Mouse (Mus musculus): ENCODE results near the gene Adcy4. TPM values are rescaled to one million over a fixed set of nuclear protein-coding genes. Genes with fewer than 3 reads are reported as not detected.
A peak's percentile ranks its signal among the peaks of the same experiment; 100 is the strongest.
"Not testable (repeated sequence)": the region's sequence is repeated elsewhere in the genome, so short reads cannot be mapped to it uniquely, and the experiment has no call there.

The Adcy4 gene
- total and polyA plus RNA-seq, 3 experiments: 0.05 to 0.16 TPM; not detected in 1

DNA sequence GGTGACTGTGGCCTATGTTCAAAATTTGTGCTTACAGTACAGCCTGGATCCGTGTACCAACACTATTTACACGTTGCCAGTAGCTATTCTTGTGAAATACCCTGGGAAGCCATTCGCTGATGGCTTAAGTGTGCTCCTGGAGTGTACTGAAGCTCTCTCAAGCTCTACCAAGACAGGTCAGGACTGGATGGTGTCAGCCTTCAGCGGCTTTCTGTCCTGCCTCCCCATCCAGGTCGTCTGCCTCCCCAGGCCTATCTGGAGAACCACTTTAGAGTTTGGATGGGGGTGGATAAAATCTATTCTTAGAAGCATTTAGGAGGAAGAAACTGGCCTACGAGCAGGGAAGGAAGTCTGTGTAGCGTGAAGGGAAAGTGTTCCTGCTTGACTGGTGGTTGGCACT, 20.7 kb downstream of the Adcy4 start:
- ATAC-seq (ENCODE audit: extremely low read depth, insufficient number of reproducible peaks, low FRiP score, poor library complexity, severe bottlenecking) (no peak), DNase-seq (ENCODE audit: low spot score) (no peak)
- peaks cover 7% of the 10 kb centered on the region; the same call in 1 of the 2 replicates for H3K27me3 ChIP-seq (ENCODE audit: insufficient read depth, low read length)
- H3K9me3 ChIP-seq (replicated peaks): peaks cover 9% of the 10 kb centered on the region
- peaks cover 7% of the 10 kb centered on the region for H3K36me3 ChIP-seq (replicated peaks)
- H3K4me3 ChIP-seq (ENCODE audit: low read depth, low read length): no peak overlapping the region
- TF ChIP-seq POLR2AphosphoS5 (IDR thresholded peaks at IDR 0.05; ENCODE audit: insufficient replicate concordance, low read depth, low read length) (no peak), GATA1 (IDR thresholded peaks at IDR 0.05; ENCODE audit: borderline replicate concordance, low read length) (no peak), GATA2 (IDR thresholded peaks at IDR 0.05; ENCODE audit: borderline replicate concordance, low read depth, low read length) (no peak), CTCF (IDR thresholded peaks at IDR 0.05; ENCODE audit: low read depth, low read length) (no peak), TAL1 (conservative IDR thresholded peaks at IDR 0.05; ENCODE audit: low read depth, low read length) (no peak)
- H3K4me1 ChIP-seq (ENCODE audit: insufficient read depth, low read depth, low read length): peaks cover 67% of the 10 kb centered on the region

- ATAC-seq (ENCODE audit: extremely low read depth, insufficient number of reproducible peaks, low FRiP score, poor library complexity, severe bottlenecking) (no peak), DNase-seq (ENCODE audit: low spot score) (no peak)
- Histone ChIP-seq H3K36me3 (replicated peaks) (peaks cover 14% of the 10 kb centered on the region), H3K4me1 (ENCODE audit: insufficient read depth, low read depth, low read length) (peaks cover 63% of the 10 kb centered on the region), H3K4me3 (ENCODE audit: low read depth, low read length) (0 out of 2 replicates have a peak overlapping the region, but pooled peaks have one; percentile 9), H3K9me3 (replicated peaks) (peaks cover 3% of the 10 kb centered on the region; the same call in 1 of the 2 replicates), H3K27me3 (ENCODE audit: insufficient read depth, low read length) (peaks cover 7% of the 10 kb centered on the region; the same call in 1 of the 2 replicates)
- TF ChIP-seq CTCF (IDR thresholded peaks at IDR 0.05; ENCODE audit: low read depth, low read length) (no peak), TAL1 (conservative IDR thresholded peaks at IDR 0.05; ENCODE audit: low read depth, low read length) (no peak), GATA1 (IDR thresholded peaks at IDR 0.05; ENCODE audit: borderline replicate concordance, low read length) (no peak), GATA2 (IDR thresholded peaks at IDR 0.05; ENCODE audit: borderline replicate concordance, low read depth, low read length) (no peak), POLR2AphosphoS5 (IDR thresholded peaks at IDR 0.05; ENCODE audit: insufficient replicate concordance, low read depth, low read length) (no peak)
Measured at GRCm38 (mm10) chr14:55762001-55762821, 21.7 kb downstream of the Adcy4 start.

DNA sequence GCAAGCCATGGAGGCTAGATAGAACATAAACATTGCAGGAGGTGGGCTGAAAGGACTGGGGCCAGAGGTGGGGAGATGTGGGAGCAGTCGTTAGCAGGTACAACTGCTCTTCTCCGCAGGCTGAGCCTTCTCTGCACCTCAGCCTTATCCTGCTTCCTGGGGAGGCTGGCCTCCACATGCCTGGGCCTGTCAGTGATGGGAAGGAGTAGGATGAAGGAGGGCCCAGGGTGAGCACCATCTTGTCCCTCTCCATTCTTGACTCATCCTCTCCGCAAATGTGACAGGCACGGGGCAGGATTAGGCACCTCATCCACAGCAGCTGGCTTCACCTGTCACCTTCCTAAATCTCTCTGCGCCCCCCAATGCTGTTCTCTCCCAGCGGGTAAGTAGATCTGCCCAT, 22.7 kb downstream of the Adcy4 start, which contains the start of gene Ltb4r2:
Gene Ltb4r2 (plus strand): TSS at position 266 of the 400 bp plus-strand sequence.
- Histone ChIP-seq H3K27me3 (ENCODE audit: insufficient read depth, low read length) (peaks cover 7% of the 10 kb centered on the region; the same call in 1 of the 2 replicates), H3K9me3 (replicated peaks) (peaks cover 3% of the 10 kb centered on the region; the same call in 1 of the 2 replicates), H3K4me1 (ENCODE audit: insufficient read depth, low read depth, low read length) (peaks cover 57% of the 10 kb centered on the region), H3K36me3 (replicated peaks) (peaks cover 21% of the 10 kb centered on the region), H3K4me3 (ENCODE audit: low read depth, low read length) (0 out of 2 replicates have a peak within 1 kb of the TSS, but pooled peaks have one; percentile 9)
- ATAC-seq (ENCODE audit: extremely low read depth, insufficient number of reproducible peaks, low FRiP score, poor library complexity, severe bottlenecking) (no peak), DNase-seq (ENCODE audit: low spot score) (no peak)
- no peak for TF ChIP-seq GATA1 (IDR thresholded peaks at IDR 0.05; ENCODE audit: borderline replicate concordance, low read length)

GRCm38 (mm10) chr14:55760156-55760555, 23.7 kb downstream of the Adcy4 start:
- peaks cover 31% of the 10 kb centered on the region for H3K36me3 ChIP-seq (replicated peaks)
- peak; percentile 60 for TF ChIP-seq CTCF (IDR thresholded peaks at IDR 0.05; ENCODE audit: low read depth, low read length)
- DNase-seq (ENCODE audit: low spot score); ATAC-seq (ENCODE audit: extremely low read depth, insufficient number of reproducible peaks, low FRiP score, poor library complexity, severe bottlenecking); H3K9me3 ChIP-seq (replicated peaks); H3K27me3 ChIP-seq (ENCODE audit: insufficient read depth, low read length); H3K4me3 ChIP-seq (ENCODE audit: low read depth, low read length): not testable (repeated sequence)
- H3K4me1 ChIP-seq (ENCODE audit: insufficient read depth, low read depth, low read length): peaks cover 47% of the 10 kb centered on the region

- H3K27me3 ChIP-seq (ENCODE audit: insufficient read depth, low read length): peaks cover 7% of the 10 kb centered on the region; the same call in 1 of the 2 replicates
- H3K4me3 ChIP-seq (ENCODE audit: low read depth, low read length): no peak within 1 kb of the TSS
- DNase-seq (ENCODE audit: low spot score) (no peak), ATAC-seq (ENCODE audit: extremely low read depth, insufficient number of reproducible peaks, low FRiP score, poor library complexity, severe bottlenecking) (no peak)
- TF ChIP-seq CTCF (IDR thresholded peaks at IDR 0.05; ENCODE audit: low read depth, low read length) (no peak), GATA2 (IDR thresholded peaks at IDR 0.05; ENCODE audit: borderline replicate concordance, low read depth, low read length) (no peak), TAL1 (conservative IDR thresholded peaks at IDR 0.05; ENCODE audit: low read depth, low read length) (no peak), POLR2AphosphoS5 (IDR thresholded peaks at IDR 0.05; ENCODE audit: insufficient replicate concordance, low read depth, low read length) (no peak), GATA1 (IDR thresholded peaks at IDR 0.05; ENCODE audit: borderline replicate concordance, low read length) (no peak)
- peaks cover 3% of the 10 kb centered on the region; the same call in 1 of the 2 replicates for H3K9me3 ChIP-seq (replicated peaks)
- H3K4me1 ChIP-seq (ENCODE audit: insufficient read depth, low read depth, low read length): peaks cover 34% of the 10 kb centered on the region
- H3K36me3 ChIP-seq (replicated peaks): peaks cover 49% of the 10 kb centered on the region
Measured at GRCm38 (mm10) chr14:55758363-55758784, 25.5 kb downstream of the Adcy4 start, which contains the start of gene Cideb. Gene Cideb (minus strand): TSS chr14:55758458.

DNA sequence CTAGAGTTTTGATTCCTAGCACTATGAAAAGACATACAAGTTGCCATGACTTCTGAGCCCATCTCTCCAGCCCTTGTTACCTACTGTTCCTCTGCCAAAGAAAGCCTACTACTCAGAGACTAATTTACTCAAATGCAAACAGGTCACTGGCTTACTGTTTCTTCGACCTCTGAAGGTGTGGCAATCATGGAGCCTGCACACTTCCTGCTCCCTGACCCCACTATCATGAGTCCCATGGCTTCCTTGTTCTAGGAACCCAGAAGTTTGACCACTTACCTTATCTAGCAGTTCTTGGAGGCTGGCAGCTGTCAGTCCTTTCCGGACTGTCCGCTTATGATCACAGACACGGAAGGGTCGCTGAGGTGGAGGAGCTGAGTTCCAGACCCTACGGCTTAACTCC, 26.3 kb downstream of the Adcy4 start:
- peaks cover 30% of the 10 kb centered on the region for H3K4me1 ChIP-seq (ENCODE audit: insufficient read depth, low read depth, low read length)
- peaks cover 7% of the 10 kb centered on the region; the same call in 1 of the 2 replicates for H3K27me3 ChIP-seq (ENCODE audit: insufficient read depth, low read length)
- no peak overlapping the region for H3K4me3 ChIP-seq (ENCODE audit: low read depth, low read length)
- peaks cover 57% of the 10 kb centered on the region for H3K36me3 ChIP-seq (replicated peaks)
- peaks cover 3% of the 10 kb centered on the region; the same call in 1 of the 2 replicates for H3K9me3 ChIP-seq (replicated peaks)
- ATAC-seq (ENCODE audit: extremely low read depth, insufficient number of reproducible peaks, low FRiP score, poor library complexity, severe bottlenecking): no peak
- DNase-seq (ENCODE audit: low spot score): no peak
- TF ChIP-seq CTCF (IDR thresholded peaks at IDR 0.05; ENCODE audit: low read depth, low read length): no peak
- no peak for TF ChIP-seq GATA2 (IDR thresholded peaks at IDR 0.05; ENCODE audit: borderline replicate concordance, low read depth, low read length)
- no peak for TF ChIP-seq GATA1 (IDR thresholded peaks at IDR 0.05; ENCODE audit: borderline replicate concordance, low read length)
- no peak for TF ChIP-seq TAL1 (conservative IDR thresholded peaks at IDR 0.05; ENCODE audit: low read depth, low read length)
- no peak for TF ChIP-seq POLR2AphosphoS5 (IDR thresholded peaks at IDR 0.05; ENCODE audit: insufficient replicate concordance, low read depth, low read length)
